Mouse (Mus musculus) small intestine, adult 2 months (tissue): ENCODE results near the gene Slc16a13.

Experiments used
- CTCF ChIP-seq: fragments of 200-500 bp; IDR thresholded peaks from 2 replicates; pipeline ENCODE4 v1.5.1; 2012; ENCODE audit warnings: low read depth, mild to moderate bottlenecking, control low read depth, inconsistent platforms, low read length, moderate library complexity, mixed read lengths; ENCODE audit not compliant: insufficient replicate concordance, insufficient read length; ENCODE audit errors: extremely low read depth
- POLR2A ChIP-seq: fragments of 200-500 bp; IDR thresholded peaks from 2 replicates; pipeline ENCODE4 v1.6.1; 2012; ENCODE audit warnings: low read depth, mild to moderate bottlenecking, control low read depth, inconsistent platforms, low read length, moderate library complexity

GRCm38 (mm10) chr11:70233016-70233415 lies 12.2 kb upstream of the Slc16a13 start:
- TF ChIP-seq POLR2A (no peak), CTCF (no peak)
